Mouse (Mus musculus) left cerebral cortex, adult 8-10 months (tissue): Measurements from ENCODE around the gene Ecsit. TPM values are rescaled to one million over a fixed set of nuclear protein-coding genes. Genes with fewer than 3 reads are reported as not detected.

Source experiments
- DNase-seq, 2 experiments: peaks; one replicate each; pipeline ENCODE4 v3.0.0; 2022; ENCODE audit warnings: low spot score in 2 of 2
- microRNA-seq, 2 experiments: library from miRNA; unstranded; fragments of <30 nt; microRNA quantifications; one replicate each; pipeline ENCODE4 v1.2.0; 2022
- total RNA-seq, 4 experiments: library from RNA; stranded (reverse); gene quantifications; 2 replicates each; pipeline ENCODE4 v1.2.4; 2022

The Ecsit gene
- total RNA-seq, 4 experiments from 2014 or later, result 45.4 to 50.8 (median 48.0) TPM

GRCm38 (mm10) chr9:22051958-22052254 lies 33.3 kb downstream of the Ecsit start, which contains the start of gene Elavl3:
Gene Elavl3 (minus strand): TSS chr9:22052023.
- DNase-seq, result peak; percentile 63 to 84

- peak in 1 of 2 experiments; percentile 39 for DNase-seq
These were observed 33.9 kb downstream of the Ecsit start for GRCm38 (mm10) chr9:22051161-22051957.

GRCm38 (mm10) chr9:22050351-22050889 lies 34.8 kb downstream of the Ecsit start:
- DNase-seq, result peak; percentile 56 to 80

- no peak for DNase-seq
These were observed 35.4 kb downstream of the Ecsit start for GRCm38 (mm10) chr9:22049721-22050270.

GRCm38 (mm10) chr9:22049315-22049714 lies 35.9 kb downstream of the Ecsit start:
- DNase-seq, result no peak

- no peak for DNase-seq
These were observed 37.9 kb downstream of the Ecsit start for GRCm38 (mm10) chr9:22047329-22047728.

- no peak for DNase-seq
These were observed 43.4 kb downstream of the Ecsit start for GRCm38 (mm10) chr9:22041832-22042231.

- DNase-seq, result no peak
These were observed 47.4 kb downstream of the Ecsit start for GRCm38 (mm10) chr9:22037826-22038225.

GRCm38 (mm10) chr9:22035300-22036044 lies 49.8 kb downstream of the Ecsit start:
- no peak for DNase-seq

- DNase-seq, result no peak
These were observed 54.9 kb downstream of the Ecsit start for GRCm38 (mm10) chr9:22030386-22030785.

- DNase-seq, result no peak
These were observed 56.8 kb downstream of the Ecsit start for GRCm38 (mm10) chr9:22028467-22028866.

- no peak for DNase-seq
These were observed 60.6 kb downstream of the Ecsit start for GRCm38 (mm10) chr9:22024592-22024991.

Small RNAs within 50 kb of the gene (microRNA-seq; reads per million reads assigned to microRNA genes)
- gene Mir7084, result 0.63 to 0.88 reads per million in 2 experiments

Other genes with a start within 250 kb of the Ecsit start
- gene Angptl8, start 249.9 kb downstream of the Ecsit start, total RNA-seq, result not detected
- gene Dock6, start 232.8 kb downstream of the Ecsit start, total RNA-seq, result 10 to 100 TPM; 14.6 to 19.8 (median 16.8) TPM
- gene Rab3d, start 167.2 kb downstream of the Ecsit start, total RNA-seq, result 10 to 100 TPM; 10.7 to 15.7 (median 13.5) TPM
- gene Ccdc159, start 158.0 kb downstream of the Ecsit start, total RNA-seq, result 10 to 100 TPM; 12.9 to 19.5 (median 16.0) TPM
- 10 to 100 TPM; 36.3 to 42.6 (median 39.4) TPM for gene Tmem205, start 157.9 kb downstream of the Ecsit start, total RNA-seq
- gene Plppr2, start 148.4 kb downstream of the Ecsit start, total RNA-seq, result 100 to 1,000 TPM; 133 to 152 (median 147) TPM
- gene Swsap1, start 129.7 kb downstream of the Ecsit start, total RNA-seq, result 10 to 100 TPM; 13.2 to 15.0 (median 14.8) TPM
- gene Epor, start 121.9 kb downstream of the Ecsit start, total RNA-seq, result 10 to 100 TPM; 12.9 to 15.3 (median 14.4) TPM
- 1 to 10 TPM; 2.7 to 4.4 (median 3.2) TPM for gene Rgl3, start 96.0 kb downstream of the Ecsit start, total RNA-seq
- gene Ccdc151, start 82.8 kb downstream of the Ecsit start, total RNA-seq, result 1 to 10 TPM; 6.6 to 9.2 (median 6.7) TPM
- gene Prkcsh, start 82.6 kb downstream of the Ecsit start, total RNA-seq, result 10 to 100 TPM; 89.5 to 94.0 (median 91.8) TPM
- gene Elavl3, start 33.4 kb downstream of the Ecsit start, total RNA-seq, result 100 to 1,000 TPM; 132 to 153 (median 147) TPM
- not detected for gene Gm49318, start 14.2 kb downstream of the Ecsit start, total RNA-seq
- gene Zfp653, start 14.1 kb downstream of the Ecsit start, total RNA-seq, result 10 to 100 TPM; 20.7 to 23.7 (median 21.9) TPM
- gene Cnn1, start 13.8 kb upstream of the Ecsit start, total RNA-seq, result 1 to 10 TPM in 1 of 4 experiments, under 1 TPM in 3; 0.37 to 1.2 (median 0.59) TPM
- gene Elof1, start 31.7 kb upstream of the Ecsit start, total RNA-seq, result 10 to 100 TPM; 52.2 to 69.8 (median 66.6) TPM
- under 1 TPM in 3 of 4 experiments, not detected in 1; 0.32 to 0.42 (median 0.37) TPM for gene Acp5, start 50.3 kb upstream of the Ecsit start, total RNA-seq
- gene Pigyl, start 71.4 kb upstream of the Ecsit start, total RNA-seq, result 10 to 100 TPM; 41.6 to 49.3 (median 46.1) TPM
- gene Zfp872, start 102.7 kb upstream of the Ecsit start, total RNA-seq, result under 1 TPM in 1 of 4 experiments, not detected in 3; 0.35 TPM
- gene Zfp809, start 140.3 kb upstream of the Ecsit start, total RNA-seq, result 10 to 100 TPM; 17.9 to 26.0 (median 22.0) TPM
- 1 to 10 TPM; 4.3 to 5.7 (median 4.5) TPM for gene Zfp599, start 174.5 kb upstream of the Ecsit start, total RNA-seq
- gene Zfp810, start 222.2 kb upstream of the Ecsit start, total RNA-seq, result 10 to 100 TPM; 15.5 to 21.8 (median 18.2) TPM